Mouse (Mus musculus) embryonic facial prominence, embryonic 14.5 days (tissue): ENCODE results near the gene 4930539E08Rik. TPM values are rescaled to one million over a fixed set of nuclear protein-coding genes. Genes with fewer than 3 reads are reported as not detected.

Source experiments
- ATAC-seq: fragments of 200-750 bp; cut with Nextera tagmentation; 2 replicates; pipeline ENCODE4 v1.8.0; 2017; ENCODE audit warnings: low read depth, moderate number of reproducible peaks, moderate TSS enrichment
- DNase-seq: peaks from one replicate; pipeline ENCODE4 v3.0.0-alpha.2; 2015; ENCODE audit warnings: low spot score
- H3K27ac ChIP-seq: fragments of 300-500 bp; sonication (generic); replicated peaks from 2 replicates; pipeline ENCODE4 v1.5.1; 2014; ENCODE audit warnings: low read depth, mild to moderate bottlenecking, low read length, moderate library complexity
- H3K27me3 ChIP-seq: fragments of 300-500 bp; sonication (generic); replicated peaks from 2 replicates; pipeline ENCODE4 v1.6.1; 2014; ENCODE audit warnings: low read length; ENCODE audit not compliant: control insufficient read depth, insufficient read depth
- H3K36me3 ChIP-seq: fragments of 300-500 bp; sonication (generic); 2 replicates; pipeline ENCODE4 v1.6.1; 2014; ENCODE audit warnings: low read length, mixed read lengths; ENCODE audit not compliant: control insufficient read depth, insufficient read depth
- H3K4me1 ChIP-seq: fragments of 300-500 bp; sonication (generic); 2 replicates; pipeline ENCODE4 v1.6.1; 2014; ENCODE audit warnings: antibody characterized with exemption, low read length; ENCODE audit not compliant: control insufficient read depth, insufficient read depth
- H3K4me2 ChIP-seq: fragments of 300-500 bp; sonication (generic); 2 replicates; pipeline ENCODE4 v1.6.1; 2014; ENCODE audit warnings: low read depth, mild to moderate bottlenecking, low read length, moderate library complexity, mixed read lengths
- H3K4me3 ChIP-seq: fragments of 300-500 bp; sonication (generic); 2 replicates; pipeline ENCODE4 v1.5.1; 2014; ENCODE audit warnings: low read depth, mild to moderate bottlenecking, low read length
- H3K9ac ChIP-seq: fragments of 300-500 bp; sonication (generic); 2 replicates; pipeline ENCODE4 v1.6.1; 2014; ENCODE audit warnings: low read depth, mild to moderate bottlenecking, low read length, moderate library complexity, mixed read lengths
- H3K9me3 ChIP-seq: fragments of 300-500 bp; sonication (generic); 2 replicates; pipeline ENCODE4 v1.6.1; 2016; ENCODE audit warnings: low read length; ENCODE audit not compliant: control insufficient read depth
- WGBS: fragments of 180-500 bp; shearing (Covaris S2); extraction: QIAGEN DNeasy Blood & Tissue Kit; methylation state at CpG from one replicate; pipeline ENCODE4 v1.1.7; 2014; 5-methylcytosine and 5-hydroxymethylcytosine counted together
- polyA plus RNA-seq: library from polyadenylated mRNA; unstranded; fragments of >200 nt; fragmentation: Nextera tagmentation; extraction: Ambion mirVana; gene quantifications from 2 replicates; pipeline ENCODE4 v1.2.1, GENCODE M21; 2014

4930539E08Rik gene
- polyA plus RNA-seq, 1 experiment from 2014 or later = 0.47 TPM

DNA sequence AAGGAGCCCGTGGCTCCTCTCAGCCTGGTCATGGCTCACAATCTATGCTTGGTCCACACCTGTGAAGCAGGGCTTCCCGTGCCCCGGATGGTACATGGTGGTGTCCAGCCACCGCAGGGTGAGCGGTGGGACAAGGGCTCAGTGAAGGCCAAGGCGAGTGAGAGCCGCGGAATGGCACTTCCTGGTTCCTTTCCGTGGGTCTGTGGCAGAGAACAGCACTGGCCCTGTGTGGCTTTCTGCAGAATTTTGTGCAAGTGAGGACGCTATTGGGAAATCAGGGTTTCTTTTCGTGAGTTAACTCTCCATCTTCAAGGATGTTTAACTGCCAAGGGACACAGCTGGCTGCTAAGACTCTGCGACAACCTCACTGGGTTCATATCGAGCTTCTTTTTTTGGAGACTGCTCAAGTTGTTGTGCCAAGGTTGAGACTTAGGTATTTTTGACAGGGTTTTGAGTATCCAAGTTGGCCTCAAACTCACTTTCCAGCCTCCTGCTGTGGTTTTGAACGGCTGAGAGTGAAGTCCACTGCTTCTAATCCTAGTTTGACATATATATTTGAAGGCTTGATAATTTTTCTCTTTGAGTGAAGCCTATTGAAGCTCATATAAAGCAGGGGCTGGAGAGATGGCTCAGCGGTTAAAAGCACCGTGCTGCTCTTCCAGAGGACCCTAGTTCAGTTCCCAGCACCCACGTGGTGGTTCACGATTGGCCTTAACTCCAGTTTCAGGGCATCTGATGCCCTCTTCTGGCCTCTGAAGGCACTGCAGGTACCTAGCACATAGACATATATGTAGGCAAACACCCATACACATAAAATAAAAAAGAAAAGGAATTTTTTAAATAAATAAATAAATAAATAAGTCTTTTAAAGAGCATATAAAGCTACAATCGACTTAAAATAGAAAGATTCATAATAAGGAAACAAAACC, 32.2 kb upstream of the 4930539E08Rik start:
- Histone ChIP-seq H3K9ac (no peak overlapping the region), H3K36me3 (no peaks in the 10 kb centered on the region), H3K27ac (no peak overlapping the region), H3K4me2 (no peak overlapping the region), H3K4me3 (no peak overlapping the region), H3K9me3 (peaks cover 4% of the 10 kb centered on the region), H3K27me3 (no peaks in the 10 kb centered on the region), H3K4me1 (peaks cover 7% of the 10 kb centered on the region)
- DNase-seq (no peak), ATAC-seq (no peak)
- WGBS = 93% methylated on average over 19 of the region's 19 CpGs

GRCm38 (mm10) chr17:28944481-28944880, 29.4 kb upstream of the 4930539E08Rik start:
- H3K36me3 ChIP-seq = no peaks in the 10 kb centered on the region
- H3K4me1 ChIP-seq = no peaks in the 10 kb centered on the region
- H3K9ac ChIP-seq = no peak overlapping the region
- no peak overlapping the region for H3K4me2 ChIP-seq
- peaks cover 4% of the 10 kb centered on the region for H3K9me3 ChIP-seq
- DNase-seq (no peak), ATAC-seq (no peak)
- no peak overlapping the region for H3K27ac ChIP-seq
- 86% methylated on average over 7 of the region's 7 CpGs for WGBS
- H3K27me3 ChIP-seq = no peaks in the 10 kb centered on the region
- H3K4me3 ChIP-seq = no peak overlapping the region

DNA sequence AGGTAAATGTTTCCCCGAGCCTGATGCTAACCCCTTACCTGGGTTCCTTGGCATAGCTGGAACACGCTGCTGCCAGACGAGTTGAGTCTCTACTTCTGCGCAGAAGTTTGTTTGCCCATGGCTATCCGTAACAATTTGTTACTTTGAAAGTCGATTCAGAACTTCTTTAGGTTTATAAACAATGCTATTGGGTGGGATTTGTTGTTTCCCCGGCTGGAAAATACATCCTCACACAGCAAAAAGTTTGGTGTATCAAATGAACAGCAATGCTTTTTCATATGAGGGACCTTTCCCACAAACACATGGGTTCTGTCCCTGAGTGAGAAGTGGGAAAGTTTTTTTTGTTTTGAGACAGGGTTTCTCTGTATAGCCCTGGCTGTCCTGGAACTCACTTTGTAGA, 28.6 kb upstream of the 4930539E08Rik start, which contains the start of gene Pxt1:
Gene Pxt1, minus strand, starts transcription at position 101 of the 400 bp plus-strand sequence.
- no peak within 1 kb of the TSS for H3K4me3 ChIP-seq
- 87% methylated on average over 7 of the region's 7 CpGs for WGBS
- ATAC-seq (no peak), DNase-seq (no peak)
- H3K27ac ChIP-seq = no peak within 1 kb of the TSS
- peaks cover 4% of the 10 kb centered on the region for H3K9me3 ChIP-seq
- no peak within 1 kb of the TSS for H3K9ac ChIP-seq
- H3K4me2 ChIP-seq = no peak within 1 kb of the TSS
- no peaks in the 10 kb centered on the region for H3K36me3 ChIP-seq
- H3K4me1 ChIP-seq = no peaks in the 10 kb centered on the region
- H3K27me3 ChIP-seq = no peaks in the 10 kb centered on the region

GRCm38 (mm10) chr17:28942101-28942500, 27.0 kb upstream of the 4930539E08Rik start:
- H3K4me3 ChIP-seq = no peak overlapping the region

GRCm38 (mm10) chr17:28940776-28941555, 25.8 kb upstream of the 4930539E08Rik start:
- DNase-seq = no peak
- Histone ChIP-seq H3K4me3 (no peak overlapping the region), H3K9me3 (no peaks in the 10 kb centered on the region), H3K4me2 (no peak overlapping the region), H3K4me1 (no peaks in the 10 kb centered on the region), H3K36me3 (no peaks in the 10 kb centered on the region), H3K27me3 (no peaks in the 10 kb centered on the region), H3K9ac (no peak overlapping the region), H3K27ac (no peak overlapping the region)
- WGBS = 92% methylated on average over 25 of the region's 25 CpGs
- ATAC-seq = no peak

More at GRCm38 (mm10) chr17:28942101-28942500, 27.0 kb upstream of the 4930539E08Rik start:
- ATAC-seq (no peak), DNase-seq (no peak)
- H3K9me3 ChIP-seq = no peaks in the 10 kb centered on the region
- no peaks in the 10 kb centered on the region for H3K4me1 ChIP-seq
- no peak overlapping the region for H3K27ac ChIP-seq
- H3K4me2 ChIP-seq = no peak overlapping the region
- no peak overlapping the region for H3K9ac ChIP-seq
- no peaks in the 10 kb centered on the region for H3K36me3 ChIP-seq
- WGBS = 70% methylated on average over 9 of the region's 11 CpGs
- H3K27me3 ChIP-seq = no peaks in the 10 kb centered on the region

DNA sequence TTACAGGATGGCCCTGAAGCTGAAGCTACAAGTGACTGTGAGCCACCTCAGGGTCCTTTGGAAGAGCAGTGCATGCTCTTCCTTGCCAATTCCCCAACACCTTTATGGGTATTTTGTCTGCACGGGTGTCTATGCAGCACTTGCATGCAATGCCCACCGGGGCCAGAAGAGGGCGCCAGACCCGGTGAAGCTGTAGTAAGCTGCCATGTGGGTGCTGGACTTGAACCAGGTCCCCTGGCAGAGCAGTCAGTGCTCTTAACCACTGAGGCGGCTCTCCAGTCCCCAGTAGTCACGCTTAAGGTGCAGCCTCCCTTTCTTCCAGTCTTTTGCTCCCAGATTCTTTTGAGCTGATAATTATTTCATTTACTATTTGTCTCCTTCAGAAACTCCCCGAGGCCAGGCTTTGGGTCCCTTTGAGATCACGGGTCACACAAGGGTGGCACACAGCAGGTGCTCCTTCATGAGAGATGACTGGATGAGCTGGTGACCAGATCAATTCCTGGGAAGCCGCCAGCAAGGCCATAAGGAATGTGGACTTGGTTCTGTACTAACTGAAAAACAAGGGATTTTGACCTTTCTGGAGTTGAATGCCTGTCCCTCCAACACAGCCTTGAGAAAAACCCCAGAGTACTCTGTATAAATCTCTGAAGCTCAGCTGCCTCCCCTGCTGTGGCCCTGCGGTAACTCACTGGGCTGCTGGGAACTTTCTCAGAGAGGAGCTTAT, 21.7 kb upstream of the 4930539E08Rik start:
- no peak overlapping the region for H3K27ac ChIP-seq
- no peaks in the 10 kb centered on the region for H3K36me3 ChIP-seq
- H3K9ac ChIP-seq = no peak overlapping the region
- H3K4me1 ChIP-seq = no peaks in the 10 kb centered on the region
- no peaks in the 10 kb centered on the region for H3K9me3 ChIP-seq
- WGBS = 85% methylated on average over 10 of the region's 10 CpGs
- H3K4me2 ChIP-seq = no peak overlapping the region
- DNase-seq (no peak), ATAC-seq (no peak)
- H3K27me3 ChIP-seq = no peaks in the 10 kb centered on the region
- H3K4me3 ChIP-seq = no peak overlapping the region

DNA sequence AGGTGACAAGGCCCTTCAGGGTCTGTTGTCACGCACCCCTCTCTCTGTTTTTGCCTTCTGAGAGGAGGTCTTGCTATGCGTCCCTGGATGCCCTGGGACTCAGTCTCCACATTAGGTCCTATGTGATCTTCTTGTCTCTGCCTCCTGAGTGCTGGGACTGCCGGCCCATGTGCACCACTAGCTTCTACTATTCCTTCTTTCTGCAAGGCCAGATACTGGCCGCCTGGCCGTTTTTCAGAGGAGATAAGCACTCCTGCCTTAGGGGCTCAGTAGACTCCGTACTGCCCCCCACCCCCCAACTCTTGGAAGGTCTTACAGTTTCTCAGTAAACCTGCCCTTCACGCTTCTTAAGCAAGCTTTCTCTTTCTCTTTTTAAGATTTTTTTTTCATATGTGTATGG, 21.0 kb upstream of the 4930539E08Rik start:
- Histone ChIP-seq H3K9me3 (no peaks in the 10 kb centered on the region), H3K9ac (no peak overlapping the region), H3K4me3 (no peak overlapping the region), H3K4me2 (no peak overlapping the region), H3K4me1 (no peaks in the 10 kb centered on the region), H3K36me3 (no peaks in the 10 kb centered on the region), H3K27me3 (no peaks in the 10 kb centered on the region), H3K27ac (no peak overlapping the region)
- WGBS = 86% methylated on average over 7 of the region's 7 CpGs
- ATAC-seq (no peak), DNase-seq (no peak)

DNA sequence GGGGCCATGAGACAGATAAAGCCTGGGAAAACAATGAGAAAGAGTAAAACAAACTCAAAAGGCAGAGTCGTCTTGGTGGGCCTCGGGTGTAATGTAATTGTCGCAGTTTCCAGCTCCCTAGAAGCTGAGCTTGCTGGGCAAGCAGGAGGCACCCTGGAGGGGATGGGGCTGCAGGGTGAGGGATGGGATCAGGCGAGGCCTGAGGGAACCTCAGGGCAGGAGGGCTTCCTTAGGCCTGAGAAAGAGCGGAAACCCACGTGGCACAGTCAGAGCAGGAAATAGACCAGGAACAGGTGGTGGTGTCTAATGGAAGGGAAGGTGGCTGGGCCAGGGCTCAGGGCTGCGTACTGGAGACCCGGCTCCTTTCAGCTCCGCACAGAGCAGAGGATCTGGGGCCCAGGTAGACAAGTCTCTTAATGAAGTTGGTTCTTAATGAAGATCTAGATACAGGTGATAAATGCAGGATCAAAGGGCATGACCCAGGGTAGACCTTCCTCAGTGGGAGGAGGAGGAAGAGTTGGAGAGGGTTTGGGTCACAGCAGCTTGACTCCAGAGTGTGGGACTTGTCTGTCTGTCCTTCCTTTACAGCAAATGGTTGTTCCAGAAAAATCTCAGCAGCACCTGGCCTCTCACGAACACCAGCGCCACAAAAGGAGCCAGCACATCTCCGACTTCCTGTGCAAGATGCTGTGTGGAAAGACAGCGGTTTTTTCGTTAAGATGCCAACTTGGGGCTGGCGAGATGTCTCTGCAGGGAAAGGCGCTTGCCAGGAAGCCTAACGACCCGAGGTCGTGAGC, 19.2 kb upstream of the 4930539E08Rik start:
- Histone ChIP-seq H3K4me1 (peaks cover 10% of the 10 kb centered on the region), H3K4me3 (no peak overlapping the region), H3K27me3 (no peaks in the 10 kb centered on the region), H3K9me3 (no peaks in the 10 kb centered on the region), H3K27ac (no peak overlapping the region), H3K9ac (no peak overlapping the region), H3K4me2 (no peak overlapping the region), H3K36me3 (no peaks in the 10 kb centered on the region)
- ATAC-seq (no peak), DNase-seq (no peak)
- 68% methylated on average over 19 of the region's 19 CpGs for WGBS
